Mouse (Mus musculus): Measurements from ENCODE around the gene Tnfsf12.

DNA sequence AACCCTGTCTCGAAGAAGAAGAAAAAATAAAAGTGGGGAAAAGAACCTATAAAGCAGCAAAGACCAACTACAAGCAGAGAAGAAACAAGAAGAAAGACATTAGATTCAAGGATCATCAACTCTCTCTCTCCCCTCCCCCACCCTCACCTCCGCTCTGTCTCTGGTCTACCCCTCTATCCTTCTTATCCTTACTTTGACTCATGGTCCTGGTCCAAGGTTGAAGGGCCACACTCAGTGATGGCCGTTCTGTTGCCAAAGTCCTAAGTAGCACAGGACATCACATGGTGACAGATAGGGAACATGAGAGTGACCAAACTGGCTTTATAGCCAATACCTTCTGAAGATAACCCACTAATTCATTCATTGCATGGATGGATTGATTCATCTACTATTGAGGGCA lies 1.7 kb upstream of the Tnfsf12 start:
- no peak for TF ChIP-seq POLR2A (IDR thresholded peaks at IDR 0.05; ENCODE audit: control insufficient read depth, low read depth, low read length)
- no peak for TF ChIP-seq CTCF (IDR thresholded peaks at IDR 0.05; ENCODE audit: control insufficient read depth, insufficient read depth, insufficient replicate concordance, low read depth, low read length)

All from testis, adult 2 months (tissue).